Mouse (Mus musculus): Measurements from ENCODE around the gene Plekha7.
A peak's percentile ranks its signal among the peaks of the same experiment; 100 is the strongest.

The Plekha7 gene

GRCm38 (mm10) chr7:116181444-116181946 lies 126.7 kb downstream of the Plekha7 start:
- DNase-seq: no peak

DNA sequence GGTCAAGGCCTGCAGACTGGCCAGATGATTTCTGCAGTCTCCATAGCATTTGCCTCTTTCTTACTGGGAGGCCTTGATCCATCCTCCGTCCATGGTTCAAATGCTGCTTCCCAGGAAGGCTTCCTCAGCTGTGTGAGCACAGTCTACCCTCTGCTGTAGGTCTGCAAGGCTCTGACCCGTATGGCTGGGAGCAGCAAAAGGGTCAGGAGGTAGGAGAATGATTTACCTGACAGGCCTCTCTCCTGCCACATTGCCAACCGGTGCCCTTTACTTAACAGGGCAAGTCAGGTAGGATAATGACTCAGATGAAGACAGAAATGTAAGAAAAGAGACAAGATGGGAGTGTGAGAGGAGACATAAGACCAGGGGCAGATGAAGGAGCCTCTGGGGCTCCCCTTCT lies 129.3 kb downstream of the Plekha7 start:
- peak; percentile 60 for DNase-seq

GRCm38 (mm10) chr7:116172774-116173173 lies 135.4 kb downstream of the Plekha7 start:
- no peak for DNase-seq

DNA sequence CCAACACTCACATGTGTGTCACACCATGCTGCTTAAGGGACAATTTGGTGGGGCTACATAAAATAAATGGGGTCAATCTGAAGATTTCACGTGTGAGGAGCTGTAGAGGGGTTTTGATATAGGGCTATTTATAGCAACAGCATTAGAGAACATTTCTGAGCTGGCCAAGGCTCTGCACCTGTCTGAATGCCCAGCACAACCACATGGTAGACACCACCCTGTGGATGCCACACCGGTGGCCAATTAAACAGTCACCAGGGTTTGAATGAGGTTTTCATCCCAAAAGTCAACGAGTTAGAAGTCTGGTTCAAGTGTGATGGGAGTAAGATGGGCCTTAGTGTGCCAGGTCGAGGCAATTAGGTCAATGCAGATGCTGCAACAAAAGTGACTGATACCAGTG lies 138.8 kb downstream of the Plekha7 start:
- no peak for DNase-seq

DNA sequence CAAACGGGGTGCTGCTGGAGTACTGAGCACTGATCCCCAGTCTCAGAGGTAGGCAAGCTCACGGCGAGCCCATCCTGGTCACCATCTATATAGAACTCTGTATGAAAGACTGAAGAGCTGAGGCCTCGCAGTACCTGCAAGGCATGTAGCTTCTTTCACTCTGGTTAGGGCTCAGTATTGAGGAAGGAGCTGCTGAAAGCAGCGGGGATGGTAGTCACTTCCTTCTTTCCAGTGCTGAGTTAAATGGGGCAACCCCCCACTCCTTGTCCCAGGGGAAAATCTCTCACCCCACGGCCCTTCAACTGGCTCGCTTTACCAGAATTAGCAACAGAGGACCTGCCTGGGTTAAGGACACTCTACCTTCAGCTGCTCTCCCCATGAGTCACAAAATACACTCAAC lies 140.0 kb downstream of the Plekha7 start:
- DNase-seq: no peak

DNA sequence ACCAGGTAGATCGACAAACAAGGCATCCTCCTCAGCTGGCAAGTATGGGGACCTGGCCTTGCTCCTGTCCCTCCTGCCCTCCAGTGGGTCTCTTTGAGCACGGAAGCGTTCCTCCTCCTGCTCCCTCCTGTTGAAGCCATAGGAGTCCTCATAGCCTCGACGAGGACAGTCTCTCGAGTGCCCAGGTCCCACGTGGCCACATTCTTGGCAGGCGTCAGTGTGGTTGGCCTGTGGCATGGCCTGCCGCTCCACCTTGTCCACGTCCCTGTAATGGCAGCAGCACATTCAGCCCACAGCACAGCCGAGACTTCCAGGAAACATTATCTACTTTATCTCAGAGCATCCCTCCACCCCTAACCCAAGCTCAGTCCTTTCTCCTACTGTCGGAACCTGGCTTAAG lies 143.9 kb downstream of the Plekha7 start:
- DNase-seq: no peak

- DNase-seq: peak; percentile 28
These were observed 146.6 kb downstream of the Plekha7 start for GRCm38 (mm10) chr7:116161544-116161943.

GRCm38 (mm10) chr7:116156894-116157143 lies 151.4 kb downstream of the Plekha7 start:
- DNase-seq: no peak

DNA sequence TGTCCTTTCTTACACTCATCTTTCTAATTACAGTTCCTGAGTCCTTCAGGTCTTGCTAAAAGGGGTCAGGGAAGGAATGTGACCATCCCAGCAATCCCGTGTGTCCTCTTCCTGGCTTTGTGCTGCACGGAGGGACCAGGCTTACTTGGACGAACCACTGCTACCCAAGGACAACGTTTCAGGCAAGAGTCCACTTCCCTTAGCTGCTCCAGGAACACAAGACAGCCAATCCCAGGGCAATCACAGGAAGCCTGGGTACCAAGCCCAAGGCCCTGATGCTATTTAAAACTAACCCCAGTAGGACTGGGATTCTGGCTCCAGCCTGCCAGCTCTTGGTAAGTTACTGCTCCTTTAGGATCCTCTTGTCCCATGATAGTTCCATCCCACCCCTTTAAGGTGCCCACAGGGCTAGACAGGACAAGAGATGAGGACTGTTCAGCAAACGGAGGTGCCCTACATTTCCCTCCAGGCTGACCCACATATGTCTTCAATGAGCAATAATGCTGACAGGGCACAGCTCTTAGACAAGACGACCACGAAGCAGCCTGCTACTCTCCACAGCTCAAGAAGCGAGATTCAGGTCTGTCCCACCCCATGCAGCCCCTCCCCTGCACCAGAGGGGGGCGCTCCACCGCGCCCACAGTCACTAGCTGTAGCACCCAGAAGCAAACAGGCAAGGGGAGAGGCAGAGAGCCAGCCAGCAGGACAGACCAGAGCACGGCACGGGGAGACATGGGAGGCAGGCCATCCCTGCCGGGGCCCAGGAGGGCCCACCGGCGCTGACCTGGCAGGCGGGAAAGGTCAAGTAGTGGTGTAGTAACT lies 151.9 kb downstream of the Plekha7 start:
- DNase-seq: no peak

- DNase-seq: no peak
These were observed 154.3 kb downstream of the Plekha7 start for GRCm38 (mm10) chr7:116153781-116154368.

GRCm38 (mm10) chr7:116149568-116149967 lies 158.6 kb downstream of the Plekha7 start:
- DNase-seq: no peak

- no peak for DNase-seq
These were observed 161.1 kb downstream of the Plekha7 start for GRCm38 (mm10) chr7:116147114-116147513.

- DNase-seq: peak; percentile 54
These were observed 163.1 kb downstream of the Plekha7 start for GRCm38 (mm10) chr7:116145030-116145429.

DNA sequence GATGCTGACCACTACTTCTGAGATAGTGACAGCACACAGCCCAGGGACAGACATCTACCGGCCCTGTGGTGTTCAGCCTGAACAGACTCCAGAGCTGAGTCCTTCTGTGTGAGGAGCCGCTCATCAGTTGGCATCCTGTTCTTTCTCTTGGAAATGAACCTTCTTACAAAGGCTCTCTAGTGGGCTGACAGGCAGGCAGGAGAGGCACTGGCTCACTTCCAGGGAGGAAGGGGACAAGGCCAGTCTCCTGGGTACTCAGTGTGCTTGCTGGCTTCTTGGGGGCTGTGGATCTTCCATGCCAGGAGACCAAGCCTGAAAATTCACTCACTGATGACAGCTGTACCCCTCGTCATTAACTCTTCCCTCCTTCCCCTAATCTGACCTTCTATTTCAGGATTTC lies 170.5 kb downstream of the Plekha7 start:
- no peak for DNase-seq

- DNase-seq: no peak
These were observed 171.0 kb downstream of the Plekha7 start for GRCm38 (mm10) chr7:116137149-116137548.

DNA sequence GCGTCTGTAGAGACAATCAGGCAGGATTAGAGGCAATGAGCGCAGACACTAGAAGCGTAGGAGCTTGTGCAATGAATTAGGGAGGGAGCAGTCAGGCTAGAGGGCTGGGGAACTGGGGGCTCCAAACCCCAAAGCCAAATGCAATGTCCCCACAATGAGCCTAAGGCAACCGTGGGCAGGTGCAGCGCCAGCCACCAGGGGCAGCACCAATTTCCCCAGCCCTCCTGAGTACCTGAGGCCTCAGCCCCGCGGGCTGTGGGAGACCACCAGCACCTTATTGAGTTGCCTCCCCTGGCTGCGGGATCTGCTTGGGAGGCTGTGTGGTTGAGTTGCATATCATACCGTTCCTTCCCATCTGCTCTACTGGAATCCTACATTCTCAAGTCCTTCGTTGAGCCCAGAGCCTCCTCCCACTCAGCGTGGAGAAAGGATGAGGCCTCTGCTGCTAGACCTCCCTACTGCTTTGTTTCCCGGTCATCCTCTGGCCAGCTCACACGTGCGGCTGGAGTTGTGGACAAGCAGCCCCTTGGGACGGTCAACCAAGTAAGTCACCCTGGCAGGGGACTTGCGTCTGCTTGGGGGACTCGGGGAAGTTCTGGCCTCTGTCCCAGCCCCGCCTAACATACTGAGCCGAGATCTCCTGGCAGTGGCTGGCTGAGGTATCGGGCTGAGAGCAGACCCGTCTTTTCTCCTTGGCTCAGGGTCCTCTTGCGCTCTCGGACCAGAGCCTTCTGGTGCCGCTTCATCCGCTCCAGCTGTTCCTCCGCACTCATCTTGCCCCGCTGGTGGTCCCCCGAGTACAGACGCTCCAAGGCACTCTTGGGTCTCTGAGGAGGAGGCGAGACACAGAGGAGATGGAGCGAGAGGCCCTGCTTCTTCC lies 173.5 kb downstream of the Plekha7 start:
- no peak for DNase-seq

DNA sequence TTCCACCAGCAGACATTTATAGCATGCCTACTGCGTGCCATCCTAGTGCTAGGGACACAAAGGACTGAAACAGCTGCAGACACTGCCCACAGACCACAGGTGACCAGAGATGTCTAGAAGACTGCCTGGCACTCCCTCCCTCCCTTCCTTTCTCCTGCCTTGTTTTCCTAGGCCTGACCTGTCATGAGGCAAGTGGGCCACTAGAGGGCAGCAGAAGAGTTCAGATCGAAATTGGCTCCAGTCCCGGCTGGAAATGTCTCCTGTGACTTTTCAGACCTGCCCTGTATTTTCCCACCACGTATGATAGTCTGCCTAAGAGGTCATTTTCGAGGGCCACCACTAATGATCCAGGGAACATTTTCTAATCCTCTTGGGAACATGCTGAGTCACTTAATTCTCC lies 176.1 kb downstream of the Plekha7 start:
- DNase-seq: peak; percentile 82

DNA sequence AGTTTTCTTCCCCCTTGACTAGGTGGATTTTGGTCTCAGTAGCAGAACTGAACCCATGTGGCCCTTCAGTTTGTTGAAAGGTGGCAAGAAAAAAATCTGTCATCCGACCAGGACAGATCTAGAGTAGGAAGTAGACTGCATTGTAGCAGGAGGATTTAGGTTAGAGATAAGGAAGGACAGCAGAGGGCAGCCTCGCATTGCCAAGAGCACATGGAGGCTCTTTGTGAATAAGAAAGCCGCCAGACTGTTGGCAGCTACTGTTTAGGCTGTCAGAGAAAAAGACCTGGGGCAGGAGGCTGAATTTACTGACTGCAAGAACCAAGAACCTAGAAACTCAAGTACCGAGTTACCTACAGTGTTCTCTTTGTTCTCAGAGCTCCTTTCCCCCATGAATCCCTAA lies 176.8 kb downstream of the Plekha7 start:
- DNase-seq: no peak

DNA sequence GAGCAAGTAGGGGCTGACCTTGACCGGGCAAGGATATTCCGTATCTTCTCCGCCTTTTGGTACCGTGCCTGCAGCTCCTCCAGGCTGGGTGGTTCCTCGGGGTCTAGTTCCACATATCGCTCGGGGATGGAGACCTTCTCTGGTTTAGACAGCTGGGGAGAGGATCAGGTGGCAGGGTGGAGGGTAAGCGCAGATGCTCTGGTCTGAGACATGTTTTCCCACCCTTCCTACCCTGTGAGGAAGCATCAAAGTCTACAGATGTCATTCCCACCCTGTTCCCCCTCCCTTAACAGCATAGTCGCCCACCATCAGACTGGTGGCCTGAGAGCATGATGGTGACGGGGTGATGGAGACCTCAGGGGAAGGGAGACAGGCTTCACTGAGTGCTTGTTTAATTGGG lies 178.8 kb downstream of the Plekha7 start:
- no peak for DNase-seq

GRCm38 (mm10) chr7:116128286-116128685 lies 179.9 kb downstream of the Plekha7 start:
- DNase-seq: no peak

- no peak for DNase-seq
These were observed 181.1 kb downstream of the Plekha7 start for GRCm38 (mm10) chr7:116127052-116127451.

DNA sequence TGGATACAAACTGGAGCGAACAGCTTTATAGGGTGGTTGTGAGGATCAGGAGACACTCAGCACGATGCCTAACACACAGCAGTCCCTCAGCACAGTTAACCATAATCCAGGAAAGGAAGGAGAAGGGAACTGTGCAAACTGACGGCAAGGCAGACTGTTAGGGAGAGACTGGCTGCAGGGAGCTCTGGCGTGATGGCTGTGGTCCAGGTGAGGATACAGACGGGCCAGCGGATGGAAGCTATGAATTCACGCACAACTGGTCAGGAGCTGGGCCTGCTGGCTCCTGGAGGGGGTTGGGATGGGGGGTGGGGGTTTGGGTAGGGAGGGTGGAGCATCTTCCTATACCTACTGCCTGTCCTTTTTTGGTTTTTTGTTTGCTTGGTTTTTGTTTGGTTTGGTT lies 182.5 kb downstream of the Plekha7 start:
- no peak for DNase-seq

GRCm38 (mm10) chr7:116124057-116124456 lies 184.1 kb downstream of the Plekha7 start:
- no peak for DNase-seq

- no peak for DNase-seq
These were observed 184.6 kb downstream of the Plekha7 start for GRCm38 (mm10) chr7:116123597-116123985.

Measured in kidney, postnatal 14 days (tissue).